Mouse (Mus musculus) layer of hippocampus, adult 9-11 months (tissue): ENCODE measurements around the gene Olfr829.
"Not testable (repeated sequence)": the region's sequence is repeated elsewhere in the genome, so short reads cannot be mapped to it uniquely, and the experiment has no call there.

Source experiments
- DNase-seq: peaks from one replicate; pipeline ENCODE4 v3.0.0; 2022

Olfr829 gene

GRCm38 (mm10) chr9:18854633-18855032 lies at the start of gene Olfr829:
Olfr829 (plus strand) TSS chr9:18854933.
- DNase-seq = no peak

- no peak for DNase-seq
These were observed 35.3 kb upstream of the Olfr829 start, which contains the start of gene Olfr828 for GRCm38 (mm10) chr9:18819426-18819825. Olfr828 (minus strand) TSS chr9:18819526.

GRCm38 (mm10) chr9:18874393-18874792 lies 19.7 kb downstream of the Olfr829 start, which contains the start of gene Olfr830:
Olfr830 (plus strand) TSS chr9:18874693.
- no peak for DNase-seq

DNA sequence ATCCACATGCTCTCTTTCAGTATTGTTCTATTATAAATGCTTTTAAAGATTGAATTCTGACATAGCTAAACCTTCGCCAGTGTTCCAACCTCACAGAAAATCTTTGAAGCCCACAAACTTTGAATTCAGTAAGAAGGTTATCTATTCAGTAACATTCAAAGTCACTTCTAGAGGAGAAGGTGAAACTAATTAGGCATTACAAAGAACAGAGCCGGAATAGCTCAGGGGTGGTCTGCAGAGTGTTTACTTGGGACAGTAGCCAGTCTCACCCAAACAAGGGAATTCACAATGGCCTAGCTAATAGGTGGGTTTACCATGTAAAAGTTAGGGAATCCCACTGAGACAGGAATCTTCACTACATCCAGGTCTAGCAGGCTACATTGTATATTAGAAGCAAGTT lies 53.0 kb downstream of the Olfr829 start:
- DNase-seq = not testable (repeated sequence)
